Mouse (Mus musculus) kidney, embryonic 15.5 days (tissue): Measurements from ENCODE around the gene Ank2. TPM values are rescaled to one million over a fixed set of nuclear protein-coding genes. Genes with fewer than 3 reads are reported as not detected.

Source experiments
- ATAC-seq: fragments of 200-750 bp; cut with Nextera tagmentation; replicated peaks from 2 replicates; pipeline ENCODE4 v1.8.0; 2017; ENCODE audit warnings: moderate TSS enrichment; ENCODE audit not compliant: low FRiP score
- H3K27ac ChIP-seq: fragments of 300-500 bp; sonication (generic); 2 replicates; pipeline ENCODE4 v1.5.1; 2015; ENCODE audit warnings: mild to moderate bottlenecking, inconsistent platforms
- H3K27me3 ChIP-seq: fragments of 300-500 bp; sonication (generic); 2 replicates; pipeline ENCODE4 v1.6.1; 2015; ENCODE audit warnings: inconsistent platforms
- H3K36me3 ChIP-seq: fragments of 300-500 bp; sonication (generic); 2 replicates; pipeline ENCODE4 v1.6.1; 2015; ENCODE audit warnings: inconsistent platforms
- H3K4me1 ChIP-seq: fragments of 300-500 bp; sonication (generic); 2 replicates; pipeline ENCODE4 v1.6.1; 2015; ENCODE audit warnings: inconsistent platforms
- H3K4me2 ChIP-seq: fragments of 300-500 bp; sonication (generic); 2 replicates; pipeline ENCODE4 v1.6.1; 2015; ENCODE audit warnings: moderate library complexity, mild to moderate bottlenecking, inconsistent platforms
- H3K4me3 ChIP-seq: fragments of 300-500 bp; sonication (generic); replicated peaks from 2 replicates; pipeline ENCODE4 v1.5.1; 2015; ENCODE audit warnings: mild to moderate bottlenecking, inconsistent platforms
- H3K9ac ChIP-seq: fragments of 300-500 bp; sonication (generic); 2 replicates; pipeline ENCODE4 v1.6.1; 2015; ENCODE audit warnings: mild to moderate bottlenecking, inconsistent platforms
- H3K9me3 ChIP-seq: fragments of 300-500 bp; sonication (generic); replicated peaks from 2 replicates; pipeline ENCODE4 v1.6.1; 2016; ENCODE audit warnings: inconsistent platforms
- WGBS: fragments of 180-500 bp; shearing (Covaris S2); methylation state at CpG from one replicate; pipeline ENCODE4 v1.1.7; 2015; ENCODE audit warnings: mixed read lengths; 5-methylcytosine and 5-hydroxymethylcytosine counted together
- microRNA counts: library from miRNA; unstranded; fragments of <30 nt; microRNA quantifications from one replicate; lab custom pipeline; 2016
- microRNA-seq: library from miRNA; unstranded; fragments of <30 nt; microRNA quantifications from one replicate; pipeline ENCODE4, GENCODE M21; 2016
- polyA plus RNA-seq: library from polyadenylated mRNA; unstranded; fragments of >200 nt; fragmentation: Nextera tagmentation; extraction: Ambion mirVana; gene quantifications from 2 replicates; pipeline ENCODE4 v1.2.1, GENCODE M21; 2015

Ank2 gene
- polyA plus RNA-seq, 1 experiment from 2014 or later, result 12.2 TPM

GRCm38 (mm10) chr3:126903543-126903942, 595.6 kb downstream of the Ank2 start:
- Histone ChIP-seq H3K9me3 (no peaks in the 10 kb centered on the region), H3K27me3 (no peaks in the 10 kb centered on the region), H3K36me3 (no peaks in the 10 kb centered on the region), H3K9ac (no peak overlapping the region), H3K4me1 (no peaks in the 10 kb centered on the region), H3K4me2 (no peak overlapping the region), H3K4me3 (no peak overlapping the region), H3K27ac (no peak overlapping the region)
- WGBS, result 10% methylated on average over 3 of the region's 3 CpGs
- ATAC-seq, result peak; percentile 86; the same call in 1 of the 2 replicates

DNA sequence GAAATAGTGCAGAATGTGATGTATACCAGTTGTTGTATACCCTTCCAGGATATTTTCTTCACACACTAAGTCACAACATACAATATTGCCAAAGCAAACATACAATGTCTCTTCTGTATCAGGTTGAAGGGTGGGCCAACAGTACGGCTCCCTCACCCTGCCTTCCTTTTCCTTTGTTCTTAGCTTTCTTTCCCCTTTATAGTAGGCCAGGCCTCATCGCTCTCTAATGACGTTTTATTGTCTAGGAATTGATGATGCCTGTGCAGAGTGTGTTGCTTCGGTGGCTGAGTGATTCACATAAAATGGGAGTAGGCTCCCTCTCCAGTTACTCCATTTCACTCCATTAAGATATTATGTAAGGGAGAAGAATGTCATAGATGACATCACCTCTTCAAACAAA, 612.5 kb downstream of the Ank2 start:
- Histone ChIP-seq H3K4me3 (no peak overlapping the region), H3K27ac (no peak overlapping the region), H3K9ac (no peak overlapping the region), H3K36me3 (no peaks in the 10 kb centered on the region), H3K4me1 (no peaks in the 10 kb centered on the region), H3K9me3 (no peaks in the 10 kb centered on the region), H3K27me3 (no peaks in the 10 kb centered on the region), H3K4me2 (no peak overlapping the region)
- 29% methylated on average over 4 of the region's 4 CpGs for WGBS
- ATAC-seq, result no peak

GRCm38 (mm10) chr3:126886090-126886489, 613.1 kb downstream of the Ank2 start:
- 76% methylated on average over 4 of the region's 4 CpGs for WGBS
- ATAC-seq, result no peak

GRCm38 (mm10) chr3:126878233-126878632, 620.9 kb downstream of the Ank2 start:
- Histone ChIP-seq H3K4me3 (no peak overlapping the region), H3K27me3 (no peaks in the 10 kb centered on the region), H3K27ac (no peak overlapping the region), H3K36me3 (no peaks in the 10 kb centered on the region), H3K9me3 (no peaks in the 10 kb centered on the region), H3K4me1 (no peaks in the 10 kb centered on the region), H3K4me2 (no peak overlapping the region), H3K9ac (no peak overlapping the region)
- 47% methylated on average over 1 of the region's 1 CpGs for WGBS
- ATAC-seq, result no peak

More at GRCm38 (mm10) chr3:126886090-126886489, 613.1 kb downstream of the Ank2 start:
- no peak overlapping the region for H3K4me2 ChIP-seq
- H3K36me3 ChIP-seq, result no peaks in the 10 kb centered on the region
- no peaks in the 10 kb centered on the region for H3K4me1 ChIP-seq
- no peak overlapping the region for H3K9ac ChIP-seq
- H3K9me3 ChIP-seq, result no peaks in the 10 kb centered on the region
- no peak overlapping the region for H3K4me3 ChIP-seq
- no peaks in the 10 kb centered on the region for H3K27me3 ChIP-seq
- H3K27ac ChIP-seq, result no peak overlapping the region

MicroRNAs encoded within 50 kb of the gene (microRNA counts, 519-probe panel; counts per million panel counts)
- microRNA mmu-miR-302a (lab: Ali Mortazavi, UCI) (31.7 counts per million), microRNA mmu-miR-302b (lab: Ali Mortazavi, UCI) (31.7 counts per million), microRNA mmu-miR-302c (lab: Ali Mortazavi, UCI) (31.7 counts per million), microRNA mmu-miR-302d (lab: Ali Mortazavi, UCI) (1,167 counts per million, percentile 3 among the panel's probes with 10 or more counts), microRNA mmu-miR-367 (lab: Ali Mortazavi, UCI) (2,664 counts per million, percentile 60 among the panel's probes with 10 or more counts)

Small RNA genes lying within 50 kb of the gene (microRNA-seq; reads per million reads assigned to microRNA genes)
- gene Gm44494 (not detected), gene Mir302a (10.5 reads per million, percentile 29 among the genes with 10 or more reads in this experiment), gene Mir302b (4.7 reads per million, percentile 23 among the genes with 10 or more reads in this experiment), gene Mir302c (0.89 reads per million), gene Mir302d (11.4 reads per million, percentile 30 among the genes with 10 or more reads in this experiment), gene Mir367 (not detected)

Other genes starting within 250 kb of the Ank2 start
- 64.6 and 66.3 TPM in 2 replicates for gene Larp7, start 54.0 kb upstream of the Ank2 start, polyA plus RNA-seq
- gene Zgrf1, start 54.1 kb upstream of the Ank2 start, polyA plus RNA-seq, result 9.2 and 10.8 TPM in 2 replicates
- gene Neurog2, start 133.8 kb upstream of the Ank2 start, polyA plus RNA-seq, result not detected in 2 replicates